Mouse (Mus musculus): Measurements from ENCODE around the gene Elf2. TPM values are rescaled to one million over a fixed set of nuclear protein-coding genes. Genes with fewer than 3 reads are reported as not detected.
A peak's percentile ranks its signal among the peaks of the same experiment; 100 is the strongest.

Gene Elf2
- polyA plus RNA-seq, 1 experiment from 2014 or later: 44.5 TPM

DNA sequence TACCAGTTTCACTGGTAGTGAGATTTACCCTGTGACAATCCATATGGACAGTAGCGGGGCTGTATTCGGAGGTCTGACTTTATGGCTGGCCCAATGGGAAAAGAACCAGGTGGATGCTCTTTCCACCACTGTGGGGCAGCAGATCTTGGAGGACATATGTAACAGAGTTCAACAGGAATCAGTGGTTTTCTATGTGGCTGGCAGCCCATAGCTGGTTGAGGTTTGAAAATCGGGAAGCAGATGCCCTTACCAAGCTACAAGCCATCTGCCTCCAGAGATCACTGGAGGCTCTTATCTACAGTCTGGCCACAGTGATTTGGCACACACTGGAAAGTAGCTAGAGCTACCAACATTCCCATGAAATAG lies 25.0 kb upstream of the Elf2 start:
- Histone ChIP-seq H3K4me3 (ENCODE audit: low read depth, low read length) (peak overlapping the region; percentile 42), H3K9ac (ENCODE audit: low read depth, low read length) (peak overlapping the region; percentile 56; the same call in 1 of the 2 replicates), H3K9me3 (replicated peaks; ENCODE audit: control insufficient read depth, low read length) (no peaks in the 10 kb centered on the region), H3K36me3 (ENCODE audit: control insufficient read depth, insufficient read depth, low read length) (no peaks in the 10 kb centered on the region), H3K27ac (ENCODE audit: low read depth, low read length) (no peak overlapping the region), H3K4me1 (ENCODE audit: control insufficient read depth, insufficient read depth, low read length) (peaks cover 5% of the 10 kb centered on the region; the same call in 1 of the 2 replicates), H3K27me3 (ENCODE audit: control insufficient read depth, insufficient read depth, low read length) (no peaks in the 10 kb centered on the region), H3K4me2 (peak overlapping the region; percentile 67)
- 6% methylated on average over 3 of the region's 3 CpGs for WGBS (ENCODE audit: insufficient replicate concordance)
- ATAC-seq (replicated peaks; ENCODE audit: insufficient number of reproducible peaks, low FRiP score, low TSS enrichment): no peak

DNA sequence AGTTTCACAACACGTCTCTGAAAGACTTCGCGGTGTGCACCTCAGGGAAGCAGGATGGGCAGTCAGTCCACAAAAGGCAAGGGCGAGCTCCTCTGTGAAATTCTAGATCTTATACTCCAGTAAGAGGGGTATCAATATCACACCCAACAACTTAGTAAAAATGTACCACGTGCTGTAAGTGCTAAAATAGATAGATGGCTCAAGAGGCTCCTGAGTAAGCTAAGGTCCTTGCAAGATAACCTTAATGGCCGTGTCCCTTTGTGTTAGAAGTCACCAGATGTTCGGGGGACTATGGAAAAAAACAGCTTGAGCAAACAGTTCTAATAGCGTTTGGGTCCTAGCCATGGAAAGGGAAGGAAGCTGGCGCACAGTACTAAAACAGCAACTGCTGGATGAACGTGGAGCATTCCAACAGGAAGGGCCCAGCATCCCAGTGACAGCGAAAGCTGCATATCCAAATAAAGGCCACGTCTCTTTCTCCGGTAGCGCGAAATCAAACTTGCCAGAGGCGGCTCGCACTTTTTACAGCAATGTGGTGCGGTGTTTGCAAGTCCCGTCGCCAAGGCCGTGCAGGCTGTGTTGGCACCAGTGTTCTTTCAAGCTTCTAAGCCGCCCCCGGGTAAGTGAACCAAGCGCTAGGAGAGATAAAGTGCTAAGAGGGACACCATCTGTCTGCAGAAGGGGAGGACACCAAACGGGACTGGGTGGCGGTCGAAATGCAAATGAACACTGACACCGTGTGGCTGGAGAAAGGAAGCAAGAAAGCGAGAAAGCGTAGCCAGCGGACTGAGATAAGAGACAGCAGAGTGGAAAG lies 24.4 kb upstream of the Elf2 start:
- peak overlapping the region; percentile 56 for H3K9ac ChIP-seq (ENCODE audit: low read depth, low read length)
- H3K4me1 ChIP-seq (ENCODE audit: control insufficient read depth, insufficient read depth, low read length): peaks cover 5% of the 10 kb centered on the region; the same call in 1 of the 2 replicates
- H3K27me3 ChIP-seq (ENCODE audit: control insufficient read depth, insufficient read depth, low read length): no peaks in the 10 kb centered on the region
- no peaks in the 10 kb centered on the region for H3K36me3 ChIP-seq (ENCODE audit: control insufficient read depth, insufficient read depth, low read length)
- H3K4me2 ChIP-seq: peak overlapping the region; percentile 67
- ATAC-seq (replicated peaks; ENCODE audit: insufficient number of reproducible peaks, low FRiP score, low TSS enrichment): peak; percentile 78
- 5% methylated on average over 31 of the region's 31 CpGs for WGBS (ENCODE audit: insufficient replicate concordance)
- peak overlapping the region; percentile 42 for H3K4me3 ChIP-seq (ENCODE audit: low read depth, low read length)
- H3K27ac ChIP-seq (ENCODE audit: low read depth, low read length): peak overlapping the region; percentile 3; the same call in 1 of the 2 replicates
- H3K9me3 ChIP-seq (replicated peaks; ENCODE audit: control insufficient read depth, low read length): no peaks in the 10 kb centered on the region

DNA sequence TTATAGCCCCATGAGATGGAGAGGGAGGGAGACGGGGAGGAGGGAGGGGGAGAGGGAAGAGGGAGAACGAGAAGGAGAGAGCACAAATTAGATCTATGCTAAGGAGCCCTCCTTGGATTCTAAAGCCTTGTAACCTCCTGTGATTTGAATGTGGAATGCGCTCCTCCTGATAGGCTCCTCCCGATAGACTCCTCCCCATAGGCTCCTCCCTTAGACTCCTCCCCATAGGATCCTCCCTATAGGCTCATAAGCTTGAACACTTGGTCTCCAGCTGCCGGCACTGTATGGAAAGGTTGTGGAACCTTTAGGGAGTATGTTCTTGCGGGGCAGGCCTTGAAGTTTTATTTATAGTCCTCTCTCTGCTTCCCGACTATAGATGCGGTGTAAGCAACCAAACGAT lies 20.6 kb upstream of the Elf2 start:
- Histone ChIP-seq H3K27me3 (ENCODE audit: control insufficient read depth, insufficient read depth, low read length) (no peaks in the 10 kb centered on the region), H3K4me1 (ENCODE audit: control insufficient read depth, insufficient read depth, low read length) (peaks cover 15% of the 10 kb centered on the region; the same call in 1 of the 2 replicates), H3K9me3 (replicated peaks; ENCODE audit: control insufficient read depth, low read length) (no peaks in the 10 kb centered on the region), H3K4me3 (ENCODE audit: low read depth, low read length) (no peak overlapping the region), H3K9ac (ENCODE audit: low read depth, low read length) (no peak overlapping the region), H3K27ac (ENCODE audit: low read depth, low read length) (no peak overlapping the region), H3K36me3 (ENCODE audit: control insufficient read depth, insufficient read depth, low read length) (no peaks in the 10 kb centered on the region), H3K4me2 (peak overlapping the region; percentile 27)
- WGBS (ENCODE audit: insufficient replicate concordance): 28% methylated on average over 9 of the region's 9 CpGs
- ATAC-seq (replicated peaks; ENCODE audit: insufficient number of reproducible peaks, low FRiP score, low TSS enrichment): no peak

DNA sequence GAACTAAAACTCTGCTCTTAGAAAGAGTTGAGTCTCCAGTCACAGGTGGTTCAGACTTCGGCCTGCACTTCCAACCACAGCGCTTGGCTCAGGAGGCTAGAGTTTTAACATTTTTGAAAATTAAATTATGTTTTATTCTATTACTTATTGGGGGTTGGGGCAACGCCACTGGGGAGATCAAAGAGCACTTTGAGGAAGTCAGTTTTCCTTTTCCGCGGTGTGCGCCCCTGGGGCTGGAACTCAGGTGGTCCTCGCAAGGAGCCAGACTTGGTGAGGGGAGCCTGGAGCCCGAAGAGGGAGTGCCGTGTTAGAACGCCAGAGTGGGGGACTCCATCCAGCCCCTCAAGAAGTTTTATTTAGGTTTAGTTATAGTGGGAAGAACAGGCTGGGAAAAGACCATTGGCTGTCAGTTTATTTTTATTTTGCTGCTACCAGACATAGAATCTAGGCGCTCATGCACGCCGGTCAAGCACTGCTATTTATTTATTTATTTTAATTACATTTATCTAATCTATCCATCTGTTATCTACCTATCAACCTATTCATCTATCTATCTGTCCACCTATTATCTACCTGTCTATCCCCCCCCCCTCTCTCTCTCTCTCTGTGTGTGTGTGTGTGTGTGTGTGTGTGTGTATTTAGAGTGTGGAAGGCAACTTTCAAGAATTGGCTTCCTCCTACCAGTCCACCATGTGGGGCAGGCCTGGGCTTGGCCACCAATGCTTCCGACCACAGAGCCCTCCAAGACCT lies 19.3 kb upstream of the Elf2 start:
- H3K27me3 ChIP-seq (ENCODE audit: control insufficient read depth, insufficient read depth, low read length): no peaks in the 10 kb centered on the region
- H3K9ac ChIP-seq (ENCODE audit: low read depth, low read length): no peak overlapping the region
- ATAC-seq (replicated peaks; ENCODE audit: insufficient number of reproducible peaks, low FRiP score, low TSS enrichment): no peak
- H3K36me3 ChIP-seq (ENCODE audit: control insufficient read depth, insufficient read depth, low read length): no peaks in the 10 kb centered on the region
- peaks cover 13% of the 10 kb centered on the region; the same call in 1 of the 2 replicates for H3K4me1 ChIP-seq (ENCODE audit: control insufficient read depth, insufficient read depth, low read length)
- WGBS (ENCODE audit: insufficient replicate concordance): 21% methylated on average over 14 of the region's 14 CpGs
- H3K4me2 ChIP-seq: peak overlapping the region; percentile 79
- H3K4me3 ChIP-seq (ENCODE audit: low read depth, low read length): peak overlapping the region; percentile 61
- H3K27ac ChIP-seq (ENCODE audit: low read depth, low read length): no peak overlapping the region
- no peaks in the 10 kb centered on the region for H3K9me3 ChIP-seq (replicated peaks; ENCODE audit: control insufficient read depth, low read length)

DNA sequence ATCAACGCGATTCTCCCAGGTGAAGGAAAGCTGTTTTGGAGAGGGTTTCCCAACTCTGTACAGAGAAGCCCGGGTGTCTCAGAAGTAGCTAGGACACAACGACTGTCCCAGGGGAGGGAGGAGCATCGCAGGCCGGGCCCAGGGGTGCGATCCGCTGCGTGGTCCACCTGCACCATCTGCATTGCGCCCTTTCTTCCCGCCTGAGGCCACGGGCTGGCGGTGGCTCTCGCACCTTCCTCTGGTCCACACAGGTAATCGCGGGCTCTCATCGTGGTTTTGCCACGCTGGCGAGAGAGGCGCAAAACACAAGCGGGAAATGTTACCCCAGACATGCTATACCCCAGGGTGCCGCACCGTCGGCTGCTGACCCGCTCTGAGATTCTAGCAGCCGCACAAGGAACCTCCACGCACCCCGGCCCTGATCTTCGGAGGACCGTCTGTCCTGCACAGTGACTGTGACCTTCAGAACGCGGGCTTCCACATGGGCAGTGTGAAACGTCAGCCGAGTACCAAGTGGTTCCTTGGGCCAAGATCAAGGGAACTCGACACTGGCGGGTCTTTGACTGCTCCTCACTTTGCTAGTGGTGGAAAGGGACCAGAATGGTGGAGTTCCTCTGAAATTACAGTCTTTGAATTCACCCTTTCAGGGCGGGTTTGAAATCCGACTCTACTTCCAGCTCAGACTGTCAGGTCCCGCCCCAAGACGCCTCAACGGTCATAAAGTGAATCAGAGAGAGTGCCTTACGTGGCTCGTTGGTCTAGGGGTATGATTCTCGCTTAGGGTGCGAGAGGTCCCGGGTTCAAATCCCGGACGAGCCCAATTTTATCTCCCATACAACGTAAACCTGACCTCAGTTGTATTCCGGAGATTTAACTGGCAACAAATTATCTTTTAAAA lies 18.4 kb upstream of the Elf2 start:
- Histone ChIP-seq H3K27ac (ENCODE audit: low read depth, low read length) (peak overlapping the region; percentile 58), H3K4me2 (peak overlapping the region; percentile 79), H3K9me3 (replicated peaks; ENCODE audit: control insufficient read depth, low read length) (no peaks in the 10 kb centered on the region), H3K4me3 (ENCODE audit: low read depth, low read length) (peak overlapping the region; percentile 61), H3K4me1 (ENCODE audit: control insufficient read depth, insufficient read depth, low read length) (peaks cover 9% of the 10 kb centered on the region; the same call in 1 of the 2 replicates), H3K27me3 (ENCODE audit: control insufficient read depth, insufficient read depth, low read length) (no peaks in the 10 kb centered on the region), H3K36me3 (ENCODE audit: control insufficient read depth, insufficient read depth, low read length) (no peaks in the 10 kb centered on the region), H3K9ac (ENCODE audit: low read depth, low read length) (peak overlapping the region; percentile 64)
- under 1% methylated on average over 50 of the region's 50 CpGs for WGBS (ENCODE audit: insufficient replicate concordance)
- peak; percentile 77 for ATAC-seq (replicated peaks; ENCODE audit: insufficient number of reproducible peaks, low FRiP score, low TSS enrichment)

DNA sequence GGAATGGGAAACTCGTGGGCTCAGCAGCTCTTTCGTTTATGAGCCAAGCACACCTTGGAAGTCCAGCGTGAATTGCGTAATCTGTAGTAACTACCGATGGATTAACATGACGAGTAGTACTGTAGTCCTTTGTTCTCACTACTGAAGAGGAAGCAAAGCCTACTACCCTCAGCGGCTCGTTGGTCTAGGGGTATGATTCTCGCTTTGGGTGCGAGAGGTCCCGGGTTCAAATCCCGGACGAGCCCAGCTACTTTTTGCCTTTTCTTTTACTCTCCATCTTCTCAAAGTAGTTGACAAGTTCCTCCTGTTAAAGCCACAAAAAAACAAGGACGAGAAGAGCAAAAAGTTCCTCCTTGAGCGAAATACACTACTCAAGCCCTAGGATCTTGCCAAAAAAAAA lies 17.7 kb upstream of the Elf2 start:
- peak overlapping the region; percentile 61 for H3K4me3 ChIP-seq (ENCODE audit: low read depth, low read length)

DNA sequence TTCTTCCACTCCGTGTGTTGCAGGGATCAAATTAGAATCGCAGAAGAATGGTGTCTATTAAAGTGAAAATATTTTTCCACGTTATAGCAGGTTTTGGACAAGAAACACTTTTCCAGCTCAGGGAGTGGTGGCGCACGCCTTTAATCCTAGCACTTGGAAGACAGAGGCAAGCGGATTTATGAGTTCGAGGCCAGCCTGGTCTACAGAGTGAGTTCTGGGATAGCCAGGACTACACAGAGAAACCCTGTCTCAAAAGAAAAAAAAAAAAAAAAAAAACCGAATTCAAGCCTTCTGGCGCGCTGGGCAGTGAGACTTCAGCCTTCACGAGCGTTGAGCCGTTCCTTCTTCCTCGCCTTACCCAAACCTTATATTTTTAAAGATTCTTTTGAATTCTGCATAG lies 17.2 kb upstream of the Elf2 start:
- Histone ChIP-seq H3K9ac (ENCODE audit: low read depth, low read length) (no peak overlapping the region), H3K36me3 (ENCODE audit: control insufficient read depth, insufficient read depth, low read length) (no peaks in the 10 kb centered on the region), H3K4me2 (peak overlapping the region; percentile 79), H3K27ac (ENCODE audit: low read depth, low read length) (no peak overlapping the region), H3K4me1 (ENCODE audit: control insufficient read depth, insufficient read depth, low read length) (peaks cover 9% of the 10 kb centered on the region; the same call in 1 of the 2 replicates), H3K4me3 (ENCODE audit: low read depth, low read length) (peak overlapping the region; percentile 61), H3K9me3 (replicated peaks; ENCODE audit: control insufficient read depth, low read length) (no peaks in the 10 kb centered on the region), H3K27me3 (ENCODE audit: control insufficient read depth, insufficient read depth, low read length) (no peaks in the 10 kb centered on the region)
- no peak for ATAC-seq (replicated peaks; ENCODE audit: insufficient number of reproducible peaks, low FRiP score, low TSS enrichment)
- 8% methylated on average over 14 of the region's 14 CpGs for WGBS (ENCODE audit: insufficient replicate concordance)

More for the DNA sequence above, 17.7 kb upstream of the Elf2 start:
- ATAC-seq (replicated peaks; ENCODE audit: insufficient number of reproducible peaks, low FRiP score, low TSS enrichment): 0 out of 2 replicates have a peak, but pooled peaks have one; percentile 50
- Histone ChIP-seq H3K27me3 (ENCODE audit: control insufficient read depth, insufficient read depth, low read length) (no peaks in the 10 kb centered on the region), H3K9ac (ENCODE audit: low read depth, low read length) (0 out of 2 replicates have a peak overlapping the region, but pooled peaks have one; percentile 46), H3K4me2 (peak overlapping the region; percentile 79), H3K9me3 (replicated peaks; ENCODE audit: control insufficient read depth, low read length) (no peaks in the 10 kb centered on the region), H3K27ac (ENCODE audit: low read depth, low read length) (no peak overlapping the region), H3K4me1 (ENCODE audit: control insufficient read depth, insufficient read depth, low read length) (peaks cover 9% of the 10 kb centered on the region; the same call in 1 of the 2 replicates), H3K36me3 (ENCODE audit: control insufficient read depth, insufficient read depth, low read length) (no peaks in the 10 kb centered on the region)
- 1% methylated on average over 15 of the region's 15 CpGs for WGBS (ENCODE audit: insufficient replicate concordance)

DNA sequence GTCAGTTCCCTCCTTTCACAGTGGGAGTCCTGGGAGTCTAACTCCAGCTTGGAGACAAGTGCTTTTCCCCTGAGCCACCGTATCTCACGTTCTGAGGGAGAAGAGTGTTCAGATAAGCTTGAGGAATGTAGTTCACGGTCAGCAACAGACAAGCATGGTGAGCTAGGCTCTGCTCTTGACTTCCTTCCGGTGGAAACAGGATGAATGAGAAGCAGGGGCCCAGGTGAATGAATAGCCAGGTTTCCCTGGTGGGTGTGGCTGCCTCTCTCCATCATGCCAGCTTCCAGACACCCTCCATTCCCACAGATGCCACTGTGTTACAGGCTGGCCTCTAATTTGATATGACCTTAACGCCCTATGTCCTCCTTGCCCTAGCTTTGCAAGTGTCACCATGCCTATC lies 16.6 kb upstream of the Elf2 start:
- Histone ChIP-seq H3K36me3 (ENCODE audit: control insufficient read depth, insufficient read depth, low read length) (no peaks in the 10 kb centered on the region), H3K27ac (ENCODE audit: low read depth, low read length) (no peak overlapping the region), H3K4me1 (ENCODE audit: control insufficient read depth, insufficient read depth, low read length) (peaks cover 9% of the 10 kb centered on the region; the same call in 1 of the 2 replicates), H3K9me3 (replicated peaks; ENCODE audit: control insufficient read depth, low read length) (no peaks in the 10 kb centered on the region), H3K4me3 (ENCODE audit: low read depth, low read length) (no peak overlapping the region), H3K27me3 (ENCODE audit: control insufficient read depth, insufficient read depth, low read length) (no peaks in the 10 kb centered on the region), H3K4me2 (peak overlapping the region; percentile 79), H3K9ac (ENCODE audit: low read depth, low read length) (no peak overlapping the region)
- WGBS (ENCODE audit: insufficient replicate concordance): 20% methylated on average over 5 of the region's 5 CpGs
- ATAC-seq (replicated peaks; ENCODE audit: insufficient number of reproducible peaks, low FRiP score, low TSS enrichment): no peak
